Mouse (Mus musculus): ENCODE measurements around the gene Olfr1368. TPM values are rescaled to one million over a fixed set of nuclear protein-coding genes. Genes with fewer than 3 reads are reported as not detected.
A peak's percentile ranks its signal among the peaks of the same experiment; 100 is the strongest.

The Olfr1368 gene
- total and polyA plus RNA-seq, 2 experiments from 2014 or later, result not detected

GRCm38 (mm10) chr13:21170431-21171155 is 24.9 kb upstream of the Olfr1368 start:
- Histone ChIP-seq H3K9me3 (replicated peaks; ENCODE audit: control insufficient read depth, low read length) (no peaks in the 10 kb centered on the region), H3K27me3 (ENCODE audit: control insufficient read depth, insufficient read depth, low read length) (no peaks in the 10 kb centered on the region), H3K9ac (replicated peaks; ENCODE audit: low read depth, low read length) (no peak overlapping the region), H3K4me2 (ENCODE audit: low read depth, low read length) (peak overlapping the region; percentile 76), H3K36me3 (replicated peaks; ENCODE audit: control insufficient read depth, insufficient read depth, low read length) (no peaks in the 10 kb centered on the region), H3K4me1 (ENCODE audit: control insufficient read depth, insufficient read depth) (peaks cover 7% of the 10 kb centered on the region), H3K4me3 (ENCODE audit: low read depth, low read length) (no peak overlapping the region), H3K27ac (ENCODE audit: low read depth) (no peak overlapping the region)
- ATAC-seq (ENCODE audit: insufficient read depth, low read depth) (no peak), DNase-seq (ENCODE audit: low spot score) (no peak)
- TF ChIP-seq CTCF (IDR thresholded peaks at IDR 0.05; ENCODE audit: low read depth) (no peak), EP300 (IDR thresholded peaks at IDR 0.05; ENCODE audit: low read depth) (no peak)
- 68% methylated on average over 17 of the region's 17 CpGs for WGBS

GRCm38 (mm10) chr13:21169657-21170430 is 24.2 kb upstream of the Olfr1368 start:
- no peak overlapping the region for H3K9ac ChIP-seq (replicated peaks; ENCODE audit: low read depth, low read length)
- H3K27ac ChIP-seq (ENCODE audit: low read depth), result peak overlapping the region; percentile 69; the same call in 1 of the 2 replicates
- no peaks in the 10 kb centered on the region for H3K27me3 ChIP-seq (ENCODE audit: control insufficient read depth, insufficient read depth, low read length)
- WGBS, result 2% methylated on average over 39 of the region's 39 CpGs
- peaks cover 7% of the 10 kb centered on the region for H3K4me1 ChIP-seq (ENCODE audit: control insufficient read depth, insufficient read depth)
- peak overlapping the region; percentile 84 for H3K4me2 ChIP-seq (ENCODE audit: low read depth, low read length)
- TF ChIP-seq CTCF (IDR thresholded peaks at IDR 0.05; ENCODE audit: low read depth) (no peak), EP300 (IDR thresholded peaks at IDR 0.05; ENCODE audit: low read depth) (no peak)
- H3K36me3 ChIP-seq (replicated peaks; ENCODE audit: control insufficient read depth, insufficient read depth, low read length), result no peaks in the 10 kb centered on the region
- peak; percentile 71 for ATAC-seq (ENCODE audit: insufficient read depth, low read depth)
- DNase-seq (ENCODE audit: low spot score), result peak; percentile 63
- H3K4me3 ChIP-seq (ENCODE audit: low read depth, low read length), result peak overlapping the region; percentile 64
- H3K9me3 ChIP-seq (replicated peaks; ENCODE audit: control insufficient read depth, low read length), result no peaks in the 10 kb centered on the region

- TF ChIP-seq EP300 (IDR thresholded peaks at IDR 0.05; ENCODE audit: low read depth), result no peak
- TF ChIP-seq CTCF (IDR thresholded peaks at IDR 0.05; ENCODE audit: low read depth), result no peak
- H3K4me2 ChIP-seq (ENCODE audit: low read depth, low read length), result peak overlapping the region; percentile 84
- no peaks in the 10 kb centered on the region for H3K9me3 ChIP-seq (replicated peaks; ENCODE audit: control insufficient read depth, low read length)
- peak overlapping the region; percentile 50 for H3K9ac ChIP-seq (replicated peaks; ENCODE audit: low read depth, low read length)
- H3K4me3 ChIP-seq (ENCODE audit: low read depth, low read length), result peak overlapping the region; percentile 64
- H3K27ac ChIP-seq (ENCODE audit: low read depth), result peak overlapping the region; percentile 43; the same call in 1 of the 2 replicates
- ATAC-seq (ENCODE audit: insufficient read depth, low read depth) (no peak), DNase-seq (ENCODE audit: low spot score) (no peak)
- peaks cover 7% of the 10 kb centered on the region for H3K4me1 ChIP-seq (ENCODE audit: control insufficient read depth, insufficient read depth)
- WGBS, result under 1% methylated on average over 14 of the region's 14 CpGs
- no peaks in the 10 kb centered on the region for H3K27me3 ChIP-seq (ENCODE audit: control insufficient read depth, insufficient read depth, low read length)
- H3K36me3 ChIP-seq (replicated peaks; ENCODE audit: control insufficient read depth, insufficient read depth, low read length), result no peaks in the 10 kb centered on the region
Observed at GRCm38 (mm10) chr13:21169121-21169656, 23.5 kb upstream of the Olfr1368 start.

- peak overlapping the region; percentile 43 for H3K27ac ChIP-seq (ENCODE audit: low read depth)
Observed at GRCm38 (mm10) chr13:21168371-21169011, 22.8 kb upstream of the Olfr1368 start.

GRCm38 (mm10) chr13:21167910-21168300 is 22.2 kb upstream of the Olfr1368 start:
- Histone ChIP-seq H3K4me1 (ENCODE audit: control insufficient read depth, insufficient read depth) (peaks cover 5% of the 10 kb centered on the region), H3K27ac (ENCODE audit: low read depth) (peak overlapping the region; percentile 43; the same call in 1 of the 2 replicates), H3K9ac (replicated peaks; ENCODE audit: low read depth, low read length) (peak overlapping the region; percentile 50; the same call in 1 of the 2 replicates), H3K4me2 (ENCODE audit: low read depth, low read length) (peak overlapping the region; percentile 84), H3K27me3 (ENCODE audit: control insufficient read depth, insufficient read depth, low read length) (no peaks in the 10 kb centered on the region), H3K36me3 (replicated peaks; ENCODE audit: control insufficient read depth, insufficient read depth, low read length) (no peaks in the 10 kb centered on the region), H3K4me3 (ENCODE audit: low read depth, low read length) (peak overlapping the region; percentile 64), H3K9me3 (replicated peaks; ENCODE audit: control insufficient read depth, low read length) (no peaks in the 10 kb centered on the region)
- peak; percentile 37; the same call in 1 of the 2 replicates for ATAC-seq (ENCODE audit: insufficient read depth, low read depth)
- no peak for DNase-seq (ENCODE audit: low spot score)
- TF ChIP-seq CTCF (IDR thresholded peaks at IDR 0.05; ENCODE audit: low read depth), result no peak
- TF ChIP-seq EP300 (IDR thresholded peaks at IDR 0.05; ENCODE audit: low read depth), result no peak
- 0% methylated on average over 8 of the region's 8 CpGs for WGBS

More at GRCm38 (mm10) chr13:21168371-21169011, 22.8 kb upstream of the Olfr1368 start:
- under 1% methylated on average over 16 of the region's 16 CpGs for WGBS
- H3K9ac ChIP-seq (replicated peaks; ENCODE audit: low read depth, low read length), result peak overlapping the region; percentile 50
- ATAC-seq (ENCODE audit: insufficient read depth, low read depth) (no peak), DNase-seq (ENCODE audit: low spot score) (peak; percentile 43)
- TF ChIP-seq EP300 (IDR thresholded peaks at IDR 0.05; ENCODE audit: low read depth) (no peak), CTCF (IDR thresholded peaks at IDR 0.05; ENCODE audit: low read depth) (no peak)
- peak overlapping the region; percentile 84 for H3K4me2 ChIP-seq (ENCODE audit: low read depth, low read length)
- peaks cover 7% of the 10 kb centered on the region for H3K4me1 ChIP-seq (ENCODE audit: control insufficient read depth, insufficient read depth)
- no peaks in the 10 kb centered on the region for H3K9me3 ChIP-seq (replicated peaks; ENCODE audit: control insufficient read depth, low read length)
- peak overlapping the region; percentile 64 for H3K4me3 ChIP-seq (ENCODE audit: low read depth, low read length)
- H3K36me3 ChIP-seq (replicated peaks; ENCODE audit: control insufficient read depth, insufficient read depth, low read length), result no peaks in the 10 kb centered on the region
- no peaks in the 10 kb centered on the region for H3K27me3 ChIP-seq (ENCODE audit: control insufficient read depth, insufficient read depth, low read length)

Data from heart, postnatal 0 days (tissue).